Mouse (Mus musculus) kidney, postnatal 0 days (tissue): ENCODE results near the gene Phka1. TPM values are rescaled to one million over a fixed set of nuclear protein-coding genes. Genes with fewer than 3 reads are reported as not detected.

Experiments used
- ATAC-seq: fragments of 200-750 bp; cut with Nextera tagmentation; replicated peaks from 2 replicates; pipeline ENCODE4 v1.8.0; 2017; ENCODE audit warnings: low read depth, moderate number of reproducible peaks, moderate TSS enrichment, moderate library complexity; ENCODE audit not compliant: low FRiP score
- DNase-seq: peaks from one replicate; pipeline ENCODE4 v3.0.0-alpha.2; 2016; ENCODE audit warnings: low spot score
- H3K27ac ChIP-seq: fragments of 300-500 bp; sonication (generic); 2 replicates; pipeline ENCODE4 v1.5.1; 2014; ENCODE audit warnings: mild to moderate bottlenecking
- H3K27me3 ChIP-seq: fragments of 300-500 bp; sonication (generic); 2 replicates; pipeline ENCODE4 v1.6.1; 2014; ENCODE audit warnings: low read length, mixed read lengths; ENCODE audit not compliant: insufficient read depth
- H3K36me3 ChIP-seq: fragments of 300-500 bp; sonication (generic); 2 replicates; pipeline ENCODE4 v1.6.1; 2014; ENCODE audit warnings: low read length, mixed read lengths; ENCODE audit not compliant: insufficient read depth
- H3K4me1 ChIP-seq: fragments of 300-500 bp; sonication (generic); replicated peaks from 2 replicates; pipeline ENCODE4 v1.6.1; 2014; ENCODE audit warnings: antibody characterized with exemption, low read length, mixed read lengths; ENCODE audit not compliant: insufficient read depth
- H3K4me2 ChIP-seq: fragments of 300-500 bp; sonication (generic); 2 replicates; pipeline ENCODE4 v1.6.1; 2014; ENCODE audit warnings: mild to moderate bottlenecking, low read length, moderate library complexity, mixed read lengths
- H3K4me3 ChIP-seq: fragments of 300-500 bp; sonication (generic); replicated peaks from 2 replicates; pipeline ENCODE4 v1.5.1; 2014; ENCODE audit warnings: low read depth, low read length
- H3K9ac ChIP-seq: fragments of 300-500 bp; sonication (generic); 2 replicates; pipeline ENCODE4 v1.6.1; 2014; ENCODE audit warnings: low read depth, low read length
- H3K9me3 ChIP-seq: fragments of 300-500 bp; sonication (generic); replicated peaks from 2 replicates; pipeline ENCODE4 v1.6.1; 2016; ENCODE audit warnings: low read length, inconsistent platforms, mixed read lengths
- CTCF ChIP-seq: IDR thresholded peaks from 2 replicates; pipeline ENCODE4 v1.5.1; 2016; ENCODE audit warnings: antibody characterized with exemption, low read depth, mild to moderate bottlenecking, moderate library complexity
- WGBS: fragments of 180-500 bp; shearing (Covaris S2); extraction: QIAGEN DNeasy Blood & Tissue Kit; methylation state at CpG from one replicate; pipeline ENCODE4 v1.1.7; 2014; 5-methylcytosine and 5-hydroxymethylcytosine counted together
- polyA plus RNA-seq: library from polyadenylated mRNA; unstranded; fragments of >200 nt; fragmentation: Nextera tagmentation; extraction: Ambion mirVana; gene quantifications from 2 replicates; pipeline ENCODE4 v1.2.1, GENCODE M21; 2015

The Phka1 gene
- polyA plus RNA-seq, 1 experiment from 2014 or later: 4.0 TPM

DNA sequence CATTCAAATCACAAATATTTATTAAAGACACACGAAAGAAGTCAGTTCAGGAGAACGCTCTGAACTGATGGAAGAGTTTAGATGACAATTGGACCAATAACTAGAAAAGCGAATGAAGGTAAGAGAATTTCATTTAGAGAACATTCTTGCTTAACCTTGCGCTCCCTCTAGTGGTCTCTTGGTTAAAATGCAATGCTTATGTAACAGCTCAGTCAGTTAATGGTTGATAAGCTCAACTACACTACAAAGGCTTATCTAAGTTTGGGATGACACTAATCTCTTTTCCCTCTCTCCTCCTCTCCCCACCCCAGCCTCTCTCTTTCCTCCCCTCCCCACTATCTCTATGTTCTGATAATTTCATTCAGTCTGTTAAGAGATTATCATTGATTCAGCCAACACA lies 165.1 kb downstream of the Phka1 start:
- no peaks in the 10 kb centered on the region for H3K27me3 ChIP-seq
- H3K4me3 ChIP-seq: no peak overlapping the region
- DNase-seq (peak; percentile 78), ATAC-seq (no peak)
- H3K36me3 ChIP-seq: no peaks in the 10 kb centered on the region
- 25% methylated on average over 4 of the region's 4 CpGs for WGBS
- H3K9me3 ChIP-seq: no peaks in the 10 kb centered on the region
- H3K4me1 ChIP-seq: no peaks in the 10 kb centered on the region
- no peak overlapping the region for H3K4me2 ChIP-seq
- TF ChIP-seq CTCF: peak; percentile 80
- no peak overlapping the region for H3K9ac ChIP-seq
- H3K27ac ChIP-seq: no peak overlapping the region

DNA sequence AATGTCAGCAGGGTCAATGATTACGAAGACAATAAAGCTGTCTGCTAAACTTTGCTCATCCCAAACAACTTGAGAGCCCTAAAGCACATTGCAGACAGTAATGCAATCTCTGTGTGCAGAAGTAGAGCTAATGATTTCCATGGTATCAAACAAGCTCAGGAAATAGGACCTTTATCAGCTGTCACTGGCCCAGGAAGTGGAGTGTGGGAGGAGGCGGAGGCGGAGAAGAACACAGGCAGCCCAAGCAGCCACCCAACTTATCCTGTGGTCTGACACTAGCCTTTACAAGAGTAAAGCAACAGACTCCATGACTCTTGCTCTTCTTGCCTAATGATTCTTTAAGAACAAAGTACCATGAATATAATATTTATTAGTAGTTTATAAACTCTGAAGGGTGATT lies 165.6 kb downstream of the Phka1 start:
- TF ChIP-seq CTCF: no peak
- H3K9ac ChIP-seq: no peak overlapping the region
- H3K4me2 ChIP-seq: no peak overlapping the region
- WGBS: 60% methylated on average over 3 of the region's 3 CpGs
- ATAC-seq (no peak), DNase-seq (peak; percentile 19)
- no peaks in the 10 kb centered on the region for H3K9me3 ChIP-seq
- H3K4me3 ChIP-seq: no peak overlapping the region
- H3K36me3 ChIP-seq: no peaks in the 10 kb centered on the region
- H3K4me1 ChIP-seq: no peaks in the 10 kb centered on the region
- no peak overlapping the region for H3K27ac ChIP-seq
- no peaks in the 10 kb centered on the region for H3K27me3 ChIP-seq

DNA sequence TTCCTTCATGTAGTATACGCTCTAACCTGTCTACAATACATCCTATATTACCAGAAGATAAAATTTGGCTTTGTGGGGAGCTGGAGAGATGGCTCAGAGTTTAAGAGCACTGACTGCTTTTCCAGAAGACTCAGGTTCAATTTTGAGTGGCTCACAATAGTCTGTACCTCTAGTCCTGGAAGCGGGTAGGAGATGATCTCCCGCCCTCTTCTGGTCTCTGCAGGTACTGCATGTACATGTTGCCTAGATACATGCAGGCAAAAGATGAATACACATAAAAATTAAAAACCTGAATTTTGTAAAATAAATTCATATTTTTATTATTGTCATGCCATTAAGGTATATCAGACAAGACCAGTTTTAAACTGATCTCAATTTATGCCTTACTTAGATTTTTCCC lies 167.3 kb downstream of the Phka1 start:
- ATAC-seq (no peak), DNase-seq (peak; percentile 60)
- peak; percentile 81 for TF ChIP-seq CTCF
- H3K27me3 ChIP-seq: no peaks in the 10 kb centered on the region
- 29% methylated on average over 3 of the region's 3 CpGs for WGBS
- H3K27ac ChIP-seq: no peak overlapping the region
- H3K4me3 ChIP-seq: no peak overlapping the region
- H3K9me3 ChIP-seq: no peaks in the 10 kb centered on the region
- no peak overlapping the region for H3K4me2 ChIP-seq
- no peaks in the 10 kb centered on the region for H3K4me1 ChIP-seq
- H3K9ac ChIP-seq: no peak overlapping the region
- H3K36me3 ChIP-seq: no peaks in the 10 kb centered on the region

DNA sequence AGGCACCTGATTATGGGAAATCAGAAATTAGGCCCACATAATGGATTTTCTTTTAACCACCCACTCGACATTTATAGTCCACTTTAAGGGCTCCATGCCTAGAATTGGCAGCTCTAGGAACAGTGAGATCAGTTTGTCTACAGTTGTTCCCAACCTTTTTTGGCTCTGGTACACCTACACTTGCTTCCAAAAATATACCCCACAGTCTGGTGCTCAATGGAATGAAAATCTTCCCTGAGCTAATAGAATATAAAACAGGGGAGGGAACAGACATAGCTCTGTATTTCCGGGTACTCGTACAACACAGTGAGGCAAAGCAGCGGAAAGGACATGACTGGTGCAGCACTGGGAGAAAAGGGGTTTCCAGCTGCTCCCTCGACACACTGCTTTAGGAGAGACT lies 168.5 kb downstream of the Phka1 start:
- H3K27me3 ChIP-seq: no peaks in the 10 kb centered on the region
- no peaks in the 10 kb centered on the region for H3K9me3 ChIP-seq
- WGBS: 85% methylated on average over 5 of the region's 5 CpGs
- no peaks in the 10 kb centered on the region for H3K4me1 ChIP-seq
- ATAC-seq (no peak), DNase-seq (no peak)
- H3K4me3 ChIP-seq: no peak overlapping the region
- no peak for TF ChIP-seq CTCF
- H3K4me2 ChIP-seq: no peak overlapping the region
- no peak overlapping the region for H3K9ac ChIP-seq
- H3K36me3 ChIP-seq: no peaks in the 10 kb centered on the region
- no peak overlapping the region for H3K27ac ChIP-seq

Other genes with a start within 250 kb of the Phka1 start
- 9.9 and 11.5 TPM in 2 replicates for gene Hdac8, start 138.9 kb downstream of the Phka1 start, polyA plus RNA-seq
- not detected in 2 replicates for gene Gm3880, start 42.7 kb upstream of the Phka1 start, polyA plus RNA-seq
- not detected in 2 replicates for gene Gm9112, start 63.4 kb upstream of the Phka1 start, polyA plus RNA-seq
- not detected in 2 replicates for gene Dmrtc1b, start 63.6 kb upstream of the Phka1 start, polyA plus RNA-seq
- not detected in 2 replicates for gene Dmrtc1c1, start 158.7 kb upstream of the Phka1 start, polyA plus RNA-seq
- not detected in 2 replicates for gene Dmrtc1c2, start 210.4 kb upstream of the Phka1 start, polyA plus RNA-seq
- gene 1700031F05Rik, start 223.7 kb upstream of the Phka1 start, polyA plus RNA-seq: not detected in 2 replicates